Mouse (Mus musculus): ENCODE measurements around the gene Zfp637. TPM values are rescaled to one million over a fixed set of nuclear protein-coding genes. Genes with fewer than 3 reads are reported as not detected.
"Not testable (repeated sequence)": the region's sequence is repeated elsewhere in the genome, so short reads cannot be mapped to it uniquely, and the experiment has no call there.

The Zfp637 gene
- polyA plus RNA-seq, 1 experiment from 2014 or later, result 58.9 TPM

DNA sequence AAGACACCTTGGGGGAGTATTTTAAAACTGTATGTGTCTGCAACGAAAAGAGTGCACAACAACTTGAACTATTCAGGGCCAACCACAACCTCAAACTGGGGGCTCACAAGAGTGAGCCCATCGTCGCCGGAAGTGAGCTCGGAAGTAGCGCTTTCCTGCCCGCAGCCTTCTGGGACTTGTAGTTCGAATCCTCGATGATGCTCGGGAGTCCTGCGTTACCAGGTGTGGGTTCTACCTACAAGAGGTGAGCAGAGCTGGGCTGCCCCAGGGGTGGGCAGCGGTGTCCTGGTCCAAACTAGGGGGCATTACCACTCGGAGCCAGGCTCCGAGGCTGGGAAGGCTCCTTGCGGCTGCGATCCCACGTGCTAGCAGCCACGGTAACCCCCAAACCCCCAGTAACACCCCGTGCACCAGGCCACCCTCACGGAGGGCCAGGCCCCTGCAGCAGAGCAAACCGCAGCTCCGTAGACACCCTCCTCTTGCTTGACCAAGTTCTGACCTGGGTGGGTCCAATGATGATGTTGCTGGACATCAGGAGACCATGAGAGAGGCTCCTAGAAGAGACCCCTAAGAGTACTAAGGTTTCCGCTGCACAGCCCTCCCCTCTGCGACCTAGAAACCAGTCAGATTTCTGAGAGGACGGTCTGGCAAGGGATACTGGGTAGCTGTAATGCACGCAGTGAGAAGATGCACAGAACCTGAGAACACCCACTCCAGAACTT is 22.1 kb downstream of the Zfp637 start:
- Histone ChIP-seq H3K4me3 (peak overlapping the region; percentile 83), H3K27me3 (replicated peaks) (no peaks in the 10 kb centered on the region), H3K4me2 (peak overlapping the region; percentile 98), H3K9ac (peak overlapping the region; percentile 68), H3K27ac (ENCODE audit: poor library complexity, severe bottlenecking) (no peak overlapping the region), H3K36me3 (no peaks in the 10 kb centered on the region), H3K9me3 (replicated peaks) (no peaks in the 10 kb centered on the region), H3K4me1 (replicated peaks) (0 out of 2 replicates have a peak, but pooled peaks cover 4% of the 10 kb centered on the region)
- WGBS, result 4% methylated on average over 26 of the region's 26 CpGs
- peak; percentile 73 for ATAC-seq (ENCODE audit: insufficient number of reproducible peaks, low FRiP score)

DNA sequence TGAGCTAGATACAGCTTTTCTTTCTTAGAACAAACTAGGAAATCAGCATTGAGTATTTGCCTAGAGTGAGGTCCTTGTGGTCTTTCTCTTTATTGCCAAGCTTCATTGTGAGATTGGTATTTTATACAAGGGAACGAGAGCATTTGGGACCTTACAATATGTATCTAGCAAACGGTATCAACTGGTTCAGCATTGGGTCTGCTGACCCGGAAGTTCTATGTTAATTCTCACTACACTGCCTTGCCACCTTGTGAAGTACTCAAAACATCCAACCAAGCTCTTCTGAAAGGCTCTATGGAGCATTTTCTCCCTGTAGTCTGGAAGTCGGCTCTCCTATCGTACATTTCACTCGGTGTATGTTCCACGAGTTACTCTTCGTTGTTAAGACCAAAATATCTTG is 22.8 kb downstream of the Zfp637 start:
- H3K27ac ChIP-seq (ENCODE audit: poor library complexity, severe bottlenecking), result no peak overlapping the region
- no peaks in the 10 kb centered on the region for H3K9me3 ChIP-seq (replicated peaks)
- H3K4me1 ChIP-seq (replicated peaks), result 0 out of 2 replicates have a peak, but pooled peaks cover 4% of the 10 kb centered on the region
- H3K9ac ChIP-seq, result no peak overlapping the region
- no peaks in the 10 kb centered on the region for H3K27me3 ChIP-seq (replicated peaks)
- no peak overlapping the region; the same call in 1 of the 2 replicates for H3K4me3 ChIP-seq
- H3K36me3 ChIP-seq, result no peaks in the 10 kb centered on the region
- peak overlapping the region; percentile 98; the same call in 1 of the 2 replicates for H3K4me2 ChIP-seq
- ATAC-seq (ENCODE audit: insufficient number of reproducible peaks, low FRiP score), result no peak
- 88% methylated on average over 8 of the region's 8 CpGs for WGBS

DNA sequence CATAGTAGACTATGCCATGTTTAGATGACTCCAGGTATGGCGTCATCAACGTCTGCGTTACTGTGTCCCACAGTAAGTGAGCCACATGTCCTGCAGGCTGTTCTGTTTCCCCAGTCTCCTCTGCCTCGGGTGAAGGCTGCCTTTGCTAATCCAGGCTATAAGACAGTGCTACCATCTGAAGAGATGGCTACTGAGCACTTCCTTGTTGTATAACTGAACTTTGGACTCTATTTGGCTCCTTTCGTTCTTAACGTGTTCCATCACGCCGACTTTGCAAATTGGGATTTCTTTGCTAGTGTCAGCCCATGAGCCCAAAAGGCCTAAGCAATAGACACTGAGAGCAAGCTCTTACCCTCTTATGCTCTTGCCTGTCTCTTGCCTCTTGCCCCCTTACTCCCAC is 27.2 kb downstream of the Zfp637 start:
- ATAC-seq (ENCODE audit: insufficient number of reproducible peaks, low FRiP score), result no peak
- Histone ChIP-seq H3K27me3 (replicated peaks) (no peaks in the 10 kb centered on the region), H3K4me1 (replicated peaks) (0 out of 2 replicates have a peak, but pooled peaks cover 4% of the 10 kb centered on the region), H3K9me3 (replicated peaks) (no peaks in the 10 kb centered on the region), H3K4me3 (no peak overlapping the region), H3K9ac (no peak overlapping the region), H3K27ac (ENCODE audit: poor library complexity, severe bottlenecking) (no peak overlapping the region), H3K4me2 (no peak overlapping the region), H3K36me3 (no peaks in the 10 kb centered on the region)
- WGBS, result 84% methylated on average over 8 of the region's 8 CpGs

DNA sequence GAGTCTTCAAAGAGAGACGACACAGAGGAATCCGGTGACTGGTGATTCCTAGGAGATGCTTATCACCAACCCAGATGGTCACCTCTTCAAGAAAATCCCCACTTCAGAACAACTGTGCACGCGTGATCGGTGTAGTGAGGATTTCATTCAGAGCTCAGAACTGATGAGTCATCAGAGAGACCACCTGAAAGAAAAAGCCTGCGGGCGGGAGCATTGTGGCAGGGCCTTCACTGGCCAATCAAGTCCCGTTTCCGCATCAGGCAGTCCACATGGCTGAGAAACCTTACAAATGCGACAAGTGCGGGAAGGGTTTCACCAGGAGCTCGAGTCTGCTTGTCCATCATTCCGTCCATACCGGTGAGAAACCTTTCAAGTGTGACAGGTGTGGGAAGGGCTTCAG is 30.1 kb downstream of the Zfp637 start:
- no peak overlapping the region for H3K4me2 ChIP-seq
- H3K4me3 ChIP-seq, result no peak overlapping the region
- no peaks in the 10 kb centered on the region for H3K27me3 ChIP-seq (replicated peaks)
- 0 out of 2 replicates have a peak, but pooled peaks cover 2% of the 10 kb centered on the region for H3K4me1 ChIP-seq (replicated peaks)
- WGBS, result 61% methylated on average over 14 of the region's 14 CpGs
- ATAC-seq (ENCODE audit: insufficient number of reproducible peaks, low FRiP score), result no peak
- H3K9me3 ChIP-seq (replicated peaks), result no peaks in the 10 kb centered on the region
- no peak overlapping the region for H3K27ac ChIP-seq (ENCODE audit: poor library complexity, severe bottlenecking)
- no peaks in the 10 kb centered on the region for H3K36me3 ChIP-seq
- no peak overlapping the region for H3K9ac ChIP-seq

DNA sequence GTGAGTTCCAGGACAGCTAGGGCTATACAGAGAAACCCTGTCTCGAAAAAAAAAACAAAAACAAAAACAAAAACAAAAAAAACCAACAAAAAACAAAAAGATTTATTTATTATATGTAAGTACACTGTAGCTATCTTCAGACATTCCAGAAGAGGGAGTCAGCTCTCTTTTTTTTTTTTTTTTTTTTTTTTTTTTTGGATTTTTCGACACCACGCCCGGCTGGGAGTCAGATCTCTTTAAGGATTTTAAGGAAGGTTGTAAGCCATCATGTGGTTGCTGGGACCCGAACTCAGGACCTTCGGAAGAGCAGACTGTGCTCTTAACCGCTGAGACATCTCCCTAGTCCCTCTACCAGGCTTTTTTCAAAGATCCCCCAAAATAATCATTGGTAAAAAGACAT is 32.5 kb downstream of the Zfp637 start:
- not testable (repeated sequence) for H3K9ac ChIP-seq

DNA sequence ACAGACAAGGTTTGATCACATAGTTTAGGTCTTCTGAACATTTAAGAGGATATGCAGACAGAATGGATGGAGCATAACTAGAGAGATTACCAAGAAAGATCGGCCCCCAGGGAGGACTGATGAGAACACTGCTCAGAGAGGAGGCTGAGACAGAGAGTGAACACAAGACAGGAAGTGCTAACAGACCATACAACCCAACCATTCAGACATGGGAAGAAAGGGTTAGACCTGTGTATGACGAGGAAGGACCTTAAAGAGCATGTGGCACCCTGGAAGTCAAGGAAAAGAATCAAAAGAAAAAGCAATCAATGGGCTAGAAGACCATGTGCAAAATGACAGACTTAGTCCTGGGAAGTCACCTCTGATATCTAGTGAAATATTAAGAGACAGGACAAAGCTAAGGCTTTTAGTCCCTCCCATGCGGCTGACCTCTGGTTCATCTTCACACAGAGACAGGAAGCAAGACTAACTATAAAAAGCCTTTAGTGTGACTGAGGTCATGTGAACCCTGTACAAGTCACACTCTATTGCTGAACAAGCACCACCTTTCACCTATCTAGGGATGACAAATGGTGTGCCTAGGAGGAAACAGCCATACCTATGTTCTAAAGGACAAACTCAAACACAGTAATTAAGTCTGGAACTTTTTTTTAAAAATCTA is 33.8 kb downstream of the Zfp637 start:
- Histone ChIP-seq H3K9ac (no peak overlapping the region), H3K36me3 (no peaks in the 10 kb centered on the region), H3K4me1 (replicated peaks) (0 out of 2 replicates have a peak, but pooled peaks cover 2% of the 10 kb centered on the region), H3K9me3 (replicated peaks) (no peaks in the 10 kb centered on the region), H3K4me2 (no peak overlapping the region), H3K27ac (ENCODE audit: poor library complexity, severe bottlenecking) (no peak overlapping the region), H3K4me3 (no peak overlapping the region), H3K27me3 (replicated peaks) (no peaks in the 10 kb centered on the region)
- ATAC-seq (ENCODE audit: insufficient number of reproducible peaks, low FRiP score), result no peak
- 78% methylated on average over 3 of the region's 3 CpGs for WGBS

More for the DNA sequence above, 32.5 kb downstream of the Zfp637 start:
- not testable (repeated sequence) for H3K4me2 ChIP-seq; H3K4me1 ChIP-seq (replicated peaks); H3K4me3 ChIP-seq; H3K27ac ChIP-seq (ENCODE audit: poor library complexity, severe bottlenecking); ATAC-seq (ENCODE audit: insufficient number of reproducible peaks, low FRiP score); H3K36me3 ChIP-seq; H3K27me3 ChIP-seq (replicated peaks); H3K9me3 ChIP-seq (replicated peaks)
- WGBS, result 80% methylated on average over 7 of the region's 7 CpGs

DNA sequence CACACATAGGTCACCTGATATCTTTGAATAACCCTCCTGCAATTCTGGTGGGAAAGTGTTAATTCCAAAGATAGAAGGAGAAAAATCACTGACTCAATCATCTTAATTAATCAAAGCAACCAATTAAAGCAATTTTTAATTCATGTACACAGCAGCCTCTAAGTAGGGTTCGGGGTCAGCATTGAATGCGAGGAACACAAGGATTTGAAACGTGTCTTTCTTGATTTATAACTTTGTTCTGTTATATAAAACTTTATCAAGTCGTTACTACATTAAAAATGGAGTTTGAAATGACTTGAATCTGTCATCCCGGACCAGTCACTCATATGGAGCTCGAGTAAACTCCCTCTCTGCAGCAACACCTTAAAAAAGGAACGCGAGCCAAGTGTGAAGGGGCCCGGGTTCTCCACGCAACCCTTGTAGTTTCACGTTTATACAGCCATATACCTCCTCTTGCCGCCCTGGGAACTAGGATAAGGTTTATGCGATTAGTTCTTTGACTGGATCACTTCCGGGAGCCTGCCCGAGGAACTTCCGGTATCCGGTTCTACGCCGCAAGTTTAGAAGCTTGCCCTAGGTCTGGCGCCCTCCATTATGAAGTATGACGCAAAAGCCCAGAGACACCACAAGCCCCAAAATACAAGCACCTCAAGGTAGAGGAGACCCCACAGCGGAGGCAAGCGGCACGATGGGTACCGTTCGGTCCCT is 37.9 kb downstream of the Zfp637 start:
- peak overlapping the region; percentile 68 for H3K9ac ChIP-seq
- ATAC-seq (ENCODE audit: insufficient number of reproducible peaks, low FRiP score), result peak; percentile 86
- 11% methylated on average over 26 of the region's 26 CpGs for WGBS
- no peaks in the 10 kb centered on the region for H3K27me3 ChIP-seq (replicated peaks)
- H3K36me3 ChIP-seq, result no peaks in the 10 kb centered on the region
- H3K4me1 ChIP-seq (replicated peaks), result 0 out of 2 replicates have a peak, but pooled peaks cover 7% of the 10 kb centered on the region
- peak overlapping the region; percentile 65 for H3K4me2 ChIP-seq
- H3K4me3 ChIP-seq, result peak overlapping the region; percentile 50
- H3K9me3 ChIP-seq (replicated peaks), result no peaks in the 10 kb centered on the region
- H3K27ac ChIP-seq (ENCODE audit: poor library complexity, severe bottlenecking), result peak overlapping the region; percentile 96

DNA sequence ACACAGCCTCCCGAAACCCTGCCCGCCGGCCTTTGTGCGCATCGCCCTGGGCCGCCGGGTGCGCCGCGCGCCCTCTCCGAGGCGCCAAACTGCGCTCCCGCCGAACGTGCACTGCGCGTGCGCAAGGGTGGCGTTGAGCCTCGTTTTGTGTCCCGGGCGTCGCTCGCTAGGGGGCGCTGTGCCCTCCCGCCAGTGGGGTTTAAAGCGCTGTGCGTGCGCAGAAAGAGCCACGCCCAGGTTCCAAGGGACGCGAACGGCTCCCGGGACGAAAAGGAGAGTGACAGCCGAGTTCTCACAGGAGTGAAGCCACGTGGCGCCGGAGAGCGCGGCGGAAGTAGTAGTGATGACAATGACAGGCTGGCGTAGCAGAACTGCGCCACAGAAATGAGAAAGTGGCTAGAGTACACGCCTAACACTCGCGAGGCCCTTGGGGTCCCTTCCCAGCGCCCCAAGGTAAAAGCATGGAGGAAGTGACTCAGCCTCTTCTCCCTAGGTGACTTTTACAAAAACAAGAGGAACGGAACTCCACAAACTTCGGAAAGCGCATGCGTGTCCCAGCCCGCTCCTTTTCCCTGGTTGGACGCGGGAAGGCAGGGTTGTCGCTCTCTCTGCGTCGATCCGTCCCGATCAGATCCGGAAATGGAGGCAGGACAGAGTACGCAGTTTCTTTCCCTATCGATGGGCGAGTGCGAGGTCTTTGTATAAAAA is 38.6 kb downstream of the Zfp637 start:
- 0 out of 2 replicates have a peak, but pooled peaks cover 7% of the 10 kb centered on the region for H3K4me1 ChIP-seq (replicated peaks)
- peak overlapping the region; percentile 68 for H3K9ac ChIP-seq
- H3K27ac ChIP-seq (ENCODE audit: poor library complexity, severe bottlenecking), result peak overlapping the region; percentile 96
- ATAC-seq (ENCODE audit: insufficient number of reproducible peaks, low FRiP score), result peak; percentile 94
- H3K4me3 ChIP-seq, result peak overlapping the region; percentile 50
- no peaks in the 10 kb centered on the region for H3K36me3 ChIP-seq
- peak overlapping the region; percentile 65 for H3K4me2 ChIP-seq
- WGBS, result under 1% methylated on average over 67 of the region's 67 CpGs
- no peaks in the 10 kb centered on the region for H3K27me3 ChIP-seq (replicated peaks)
- no peaks in the 10 kb centered on the region for H3K9me3 ChIP-seq (replicated peaks)

DNA sequence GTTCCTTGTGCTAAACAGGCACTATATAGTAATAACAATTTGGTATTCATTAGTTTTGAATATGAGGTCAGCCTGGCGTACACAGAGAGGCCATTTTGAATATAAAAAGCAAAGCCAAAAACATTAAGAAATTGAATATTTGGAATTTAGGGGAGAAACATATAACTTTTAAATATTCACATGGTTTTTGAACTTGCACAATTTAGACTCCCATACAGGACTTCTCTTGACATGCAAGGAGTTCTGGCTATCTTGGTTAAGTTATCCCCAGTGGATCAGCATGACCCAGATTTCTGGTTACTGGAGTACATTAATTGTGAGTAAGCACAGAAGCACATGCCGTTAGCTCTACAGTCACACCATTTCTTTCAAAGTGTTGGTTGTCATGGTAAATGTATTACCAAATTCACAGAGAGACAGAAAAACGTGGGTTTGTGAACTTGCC is 39.4 kb downstream of the Zfp637 start:
- ATAC-seq (ENCODE audit: insufficient number of reproducible peaks, low FRiP score), result no peak
- Histone ChIP-seq H3K27me3 (replicated peaks) (no peaks in the 10 kb centered on the region), H3K9me3 (replicated peaks) (no peaks in the 10 kb centered on the region), H3K36me3 (no peaks in the 10 kb centered on the region), H3K27ac (ENCODE audit: poor library complexity, severe bottlenecking) (peak overlapping the region; percentile 42; the same call in 1 of the 2 replicates), H3K4me2 (peak overlapping the region; percentile 58), H3K4me1 (replicated peaks) (0 out of 2 replicates have a peak, but pooled peaks cover 4% of the 10 kb centered on the region), H3K9ac (no peak overlapping the region), H3K4me3 (peak overlapping the region; percentile 50; the same call in 1 of the 2 replicates)
- 53% methylated on average over 3 of the region's 3 CpGs for WGBS

DNA sequence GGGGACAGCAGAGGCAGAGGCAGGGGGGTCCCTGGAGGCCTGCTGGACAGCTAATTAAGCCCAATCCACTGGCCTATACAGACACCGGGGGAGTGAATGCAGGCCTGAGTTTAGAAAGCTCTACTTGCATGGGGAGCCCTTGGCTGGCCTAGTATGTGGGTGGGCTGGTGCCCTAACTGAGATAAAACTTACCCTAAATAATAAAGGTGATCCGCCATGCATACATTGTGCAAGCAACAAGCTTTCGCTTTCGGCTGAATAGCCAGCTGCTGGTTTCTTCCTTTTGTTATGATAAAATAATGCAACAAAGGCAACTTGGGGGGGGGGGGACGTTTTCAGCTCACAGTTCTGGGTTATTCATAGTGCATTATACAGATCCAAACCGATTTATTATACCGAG is 40.2 kb downstream of the Zfp637 start:
- no peaks in the 10 kb centered on the region for H3K9me3 ChIP-seq (replicated peaks)
- no peaks in the 10 kb centered on the region for H3K36me3 ChIP-seq
- peak overlapping the region; percentile 58; the same call in 1 of the 2 replicates for H3K4me2 ChIP-seq
- no peak overlapping the region for H3K4me3 ChIP-seq
- ATAC-seq (ENCODE audit: insufficient number of reproducible peaks, low FRiP score), result no peak
- H3K27ac ChIP-seq (ENCODE audit: poor library complexity, severe bottlenecking), result no peak overlapping the region
- no peaks in the 10 kb centered on the region for H3K27me3 ChIP-seq (replicated peaks)
- 0 out of 2 replicates have a peak, but pooled peaks cover 4% of the 10 kb centered on the region for H3K4me1 ChIP-seq (replicated peaks)
- WGBS, result 82% methylated on average over 7 of the region's 7 CpGs
- no peak overlapping the region for H3K9ac ChIP-seq
